Mouse (Mus musculus): ENCODE measurements at regions not wholly inside any gene's neighbourhood (a gene's known extent, or its start where the extent isn't known, plus 50 kb on each side); places are given as distances from the start of the nearest gene placed in this dataset.

GRCm38 (mm10) chr16:9364105-9364504 is 534.2 kb downstream of the 1810013L24Rik start:
- in situ Hi-C loops (cut with MboI; ENCODE audit: low sequenced_read_pairs in 2 of 2, unreplicated experiment in 2 of 2) = no loop called here
- Histone ChIP-seq H3K27ac (ENCODE audit: insufficient read depth, low read depth, low read length, poor library complexity, severe bottlenecking) (no peak overlapping the region), H3K36me3 (ENCODE audit: control insufficient read depth, insufficient read depth, low read length, poor library complexity, severe bottlenecking) (0 out of 2 replicates have a peak, but pooled peaks cover 2% of the 10 kb centered on the region), H3K9ac (ENCODE audit: insufficient read depth, low read depth, low read length, poor library complexity, severe bottlenecking) (no peak overlapping the region), H3K9me3 (ENCODE audit: control insufficient read depth, insufficient read depth, low read depth, low read length) (no peaks in the 10 kb centered on the region), H3K4me1 (ENCODE audit: control insufficient read depth in 2 of 2, insufficient read depth in 2 of 2, low read length in 2 of 2, poor library complexity in 1 of 2) (peaks cover 0 to 9% of the 10 kb centered on the region in 2 experiments; a peak in 1 of 4 replicates), H3K4me3 (ENCODE audit: insufficient read depth in 1 of 2, low read depth in 1 of 2, low read length in 2 of 2, poor library complexity in 1 of 2, severe bottlenecking in 1 of 2) (no peak overlapping the region)
- TF ChIP-seq ZNF384 (IDR thresholded peaks at IDR 0.05; ENCODE audit: low read depth, low read length) (no peak), MAFK (IDR thresholded peaks at IDR 0.05; ENCODE audit: insufficient read depth, low read depth, low read length) (no peak), CHD2 (IDR thresholded peaks at IDR 0.05; ENCODE audit: low read depth, low read length) (no peak), HCFC1 (IDR thresholded peaks at IDR 0.05; ENCODE audit: borderline replicate concordance, insufficient read depth, low read length) (no peak), ZC3H11A (IDR thresholded peaks at IDR 0.05; ENCODE audit: borderline replicate concordance, low read depth, low read length) (no peak)
- DNase-seq (ENCODE audit: low read depth, low spot score) = no peak

GRCm38 (mm10) chr16:9390986-9391385 is 561.1 kb downstream of the 1810013L24Rik start:
- no peaks in the 10 kb centered on the region for H3K36me3 ChIP-seq (ENCODE audit: control insufficient read depth, insufficient read depth, low read length, poor library complexity, severe bottlenecking)
- no peak overlapping the region for H3K4me3 ChIP-seq (ENCODE audit: insufficient read depth in 1 of 2, low read depth in 1 of 2, low read length in 2 of 2, poor library complexity in 1 of 2, severe bottlenecking in 1 of 2)
- no peak overlapping the region for H3K9ac ChIP-seq (ENCODE audit: insufficient read depth, low read depth, low read length, poor library complexity, severe bottlenecking)
- in situ Hi-C loops (cut with MboI; ENCODE audit: low sequenced_read_pairs in 2 of 2, unreplicated experiment in 2 of 2) = no loop called here
- no peaks in the 10 kb centered on the region for H3K9me3 ChIP-seq (ENCODE audit: control insufficient read depth, insufficient read depth, low read depth, low read length)
- H3K4me1 ChIP-seq (ENCODE audit: control insufficient read depth in 2 of 2, insufficient read depth in 2 of 2, low read length in 2 of 2, poor library complexity in 1 of 2) = peaks cover 0 to 6% of the 10 kb centered on the region in 2 experiments; a peak in 3 of 4 replicates
- TF ChIP-seq MAFK (IDR thresholded peaks at IDR 0.05; ENCODE audit: insufficient read depth, low read depth, low read length) (no peak), ZC3H11A (IDR thresholded peaks at IDR 0.05; ENCODE audit: borderline replicate concordance, low read depth, low read length) (no peak), ZNF384 (IDR thresholded peaks at IDR 0.05; ENCODE audit: low read depth, low read length) (no peak)
- DNase-seq (ENCODE audit: low read depth, low spot score) = peak; percentile 59
- no peak overlapping the region for H3K27ac ChIP-seq (ENCODE audit: insufficient read depth, low read depth, low read length, poor library complexity, severe bottlenecking)

GRCm38 (mm10) chr16:9404736-9405135 is 574.8 kb downstream of the 1810013L24Rik start:
- Histone ChIP-seq H3K4me3 (ENCODE audit: insufficient read depth in 1 of 2, low read depth in 1 of 2, low read length in 2 of 2, poor library complexity in 1 of 2, severe bottlenecking in 1 of 2) (no peak overlapping the region), H3K27ac (ENCODE audit: insufficient read depth, low read depth, low read length, poor library complexity, severe bottlenecking) (no peak overlapping the region), H3K4me1 (ENCODE audit: control insufficient read depth in 2 of 2, insufficient read depth in 2 of 2, low read length in 2 of 2, poor library complexity in 1 of 2) (no peaks in the 10 kb centered on the region), H3K9ac (ENCODE audit: insufficient read depth, low read depth, low read length, poor library complexity, severe bottlenecking) (no peak overlapping the region), H3K36me3 (ENCODE audit: control insufficient read depth, insufficient read depth, low read length, poor library complexity, severe bottlenecking) (no peaks in the 10 kb centered on the region), H3K9me3 (ENCODE audit: control insufficient read depth, insufficient read depth, low read depth, low read length) (no peaks in the 10 kb centered on the region)
- TF ChIP-seq MAFK (IDR thresholded peaks at IDR 0.05; ENCODE audit: insufficient read depth, low read depth, low read length) (no peak), HCFC1 (IDR thresholded peaks at IDR 0.05; ENCODE audit: borderline replicate concordance, insufficient read depth, low read length) (no peak), ZNF384 (IDR thresholded peaks at IDR 0.05; ENCODE audit: low read depth, low read length) (no peak), CHD2 (IDR thresholded peaks at IDR 0.05; ENCODE audit: low read depth, low read length) (no peak), ZC3H11A (IDR thresholded peaks at IDR 0.05; ENCODE audit: borderline replicate concordance, low read depth, low read length) (no peak)
- in situ Hi-C loops (cut with MboI; ENCODE audit: low sequenced_read_pairs in 2 of 2, unreplicated experiment in 2 of 2) = no loop called here
- no peak for DNase-seq (ENCODE audit: low read depth, low spot score)

- Histone ChIP-seq H3K4me1 (ENCODE audit: control insufficient read depth in 2 of 2, insufficient read depth in 2 of 2, low read length in 2 of 2, poor library complexity in 1 of 2) (no peaks in the 10 kb centered on the region), H3K4me3 (ENCODE audit: insufficient read depth in 1 of 2, low read depth in 1 of 2, low read length in 2 of 2, poor library complexity in 1 of 2, severe bottlenecking in 1 of 2) (no peak overlapping the region), H3K27ac (ENCODE audit: insufficient read depth, low read depth, low read length, poor library complexity, severe bottlenecking) (no peak overlapping the region), H3K36me3 (ENCODE audit: control insufficient read depth, insufficient read depth, low read length, poor library complexity, severe bottlenecking) (no peaks in the 10 kb centered on the region), H3K9ac (ENCODE audit: insufficient read depth, low read depth, low read length, poor library complexity, severe bottlenecking) (no peak overlapping the region), H3K9me3 (ENCODE audit: control insufficient read depth, insufficient read depth, low read depth, low read length) (no peaks in the 10 kb centered on the region)
- in situ Hi-C loops (cut with MboI; ENCODE audit: low sequenced_read_pairs in 2 of 2, unreplicated experiment in 2 of 2) = no loop called here
- DNase-seq (ENCODE audit: low read depth, low spot score) = no peak
- TF ChIP-seq HCFC1 (IDR thresholded peaks at IDR 0.05; ENCODE audit: borderline replicate concordance, insufficient read depth, low read length) = no peak
- TF ChIP-seq ZC3H11A (IDR thresholded peaks at IDR 0.05; ENCODE audit: borderline replicate concordance, low read depth, low read length) = no peak
- TF ChIP-seq ZNF384 (IDR thresholded peaks at IDR 0.05; ENCODE audit: low read depth, low read length) = no peak
- no peak for TF ChIP-seq CHD2 (IDR thresholded peaks at IDR 0.05; ENCODE audit: low read depth, low read length)
Observed at GRCm38 (mm10) chr16:9408196-9408595, 578.3 kb downstream of the 1810013L24Rik start.

GRCm38 (mm10) chr16:9430509-9430908 is 564.9 kb downstream of the Grin2a start:
- H3K27ac ChIP-seq (ENCODE audit: insufficient read depth, low read depth, low read length, poor library complexity, severe bottlenecking) = no peak overlapping the region
- no peak for DNase-seq (ENCODE audit: low read depth, low spot score)
- H3K9ac ChIP-seq (ENCODE audit: insufficient read depth, low read depth, low read length, poor library complexity, severe bottlenecking) = no peak overlapping the region
- H3K36me3 ChIP-seq (ENCODE audit: control insufficient read depth, insufficient read depth, low read length, poor library complexity, severe bottlenecking) = no peaks in the 10 kb centered on the region
- TF ChIP-seq CHD2 (IDR thresholded peaks at IDR 0.05; ENCODE audit: low read depth, low read length) = no peak
- no peak for TF ChIP-seq ZNF384 (IDR thresholded peaks at IDR 0.05; ENCODE audit: low read depth, low read length)
- no peak for TF ChIP-seq HCFC1 (IDR thresholded peaks at IDR 0.05; ENCODE audit: borderline replicate concordance, insufficient read depth, low read length)
- no peak for TF ChIP-seq MAFK (IDR thresholded peaks at IDR 0.05; ENCODE audit: insufficient read depth, low read depth, low read length)
- no peak overlapping the region for H3K4me3 ChIP-seq (ENCODE audit: insufficient read depth in 1 of 2, low read depth in 1 of 2, low read length in 2 of 2, poor library complexity in 1 of 2, severe bottlenecking in 1 of 2)
- no peaks in the 10 kb centered on the region for H3K9me3 ChIP-seq (ENCODE audit: control insufficient read depth, insufficient read depth, low read depth, low read length)
- no peaks in the 10 kb centered on the region for H3K4me1 ChIP-seq (ENCODE audit: control insufficient read depth in 2 of 2, insufficient read depth in 2 of 2, low read length in 2 of 2, poor library complexity in 1 of 2)
- in situ Hi-C loops (cut with MboI; ENCODE audit: low sequenced_read_pairs in 2 of 2, unreplicated experiment in 2 of 2) = no loop called here

Measured in ES-E14 (cell line).